Mouse (Mus musculus) adrenal gland, postnatal 14 days (tissue): Measurements from ENCODE around the gene Gm47996. TPM values are rescaled to one million over a fixed set of nuclear protein-coding genes. Genes with fewer than 3 reads are reported as not detected.
A peak's percentile ranks its signal among the peaks of the same experiment; 100 is the strongest.
"Not testable (repeated sequence)": the region's sequence is repeated elsewhere in the genome, so short reads cannot be mapped to it uniquely, and the experiment has no call there.

ENCODE experiments used
- DNase-seq: peaks from one replicate; pipeline ENCODE4 v3.0.0; 2021; ENCODE audit warnings: mixed read lengths
- long read RNA-seq, 2 experiments: library from polyadenylated mRNA; stranded (forward); transcript quantifications; one replicate each; pipeline ENCODE4 v2.0.0; 2021
- total RNA-seq: library from RNA; stranded (reverse); gene quantifications from 2 replicates; pipeline ENCODE4 v1.2.3, GENCODE M21; 2021

The Gm47996 gene
- total RNA-seq, result not detected in 2 replicates
- long read RNA-seq, experiment 1, result 0 reads
- long read RNA-seq, experiment 2, result 0 reads

- not testable (repeated sequence) for DNase-seq
Observed at GRCm38 (mm10) chr1:151209824-151210355, at the start of gene Gm47996. Gm47996 (plus strand) TSS chr1:151210131.

- no peak for DNase-seq
Observed at GRCm38 (mm10) chr1:151166031-151166430, 43.9 kb upstream of the Gm47996 start.

- DNase-seq, result no peak
Observed at GRCm38 (mm10) chr1:151167297-151168047, 42.5 kb upstream of the Gm47996 start.

GRCm38 (mm10) chr1:151168637-151169036, 41.3 kb upstream of the Gm47996 start:
- DNase-seq, result no peak

- DNase-seq, result peak; percentile 12
Observed at GRCm38 (mm10) chr1:151171572-151172461, 38.1 kb upstream of the Gm47996 start.

GRCm38 (mm10) chr1:151177030-151177936, 32.6 kb upstream of the Gm47996 start:
- DNase-seq, result peak; percentile 32

- DNase-seq, result no peak
Observed at GRCm38 (mm10) chr1:151177937-151178271, 32.0 kb upstream of the Gm47996 start.

GRCm38 (mm10) chr1:151178505-151179083, 31.3 kb upstream of the Gm47996 start:
- no peak for DNase-seq

- DNase-seq, result no peak
Observed at GRCm38 (mm10) chr1:151180167-151180566, 29.8 kb upstream of the Gm47996 start.

GRCm38 (mm10) chr1:151182266-151182665, 27.7 kb upstream of the Gm47996 start, which contains the start of gene Gm47985:
Gm47985 (plus strand) TSS chr1:151182537.
- not testable (repeated sequence) for DNase-seq

GRCm38 (mm10) chr1:151186186-151186585, 23.7 kb upstream of the Gm47996 start:
- DNase-seq, result not testable (repeated sequence)

- DNase-seq, result not testable (repeated sequence)
Observed at GRCm38 (mm10) chr1:151186879-151187424, 23.0 kb upstream of the Gm47996 start.

- no peak for DNase-seq
Observed at GRCm38 (mm10) chr1:151188469-151188868, 21.5 kb upstream of the Gm47996 start.

GRCm38 (mm10) chr1:151192075-151192474, 17.9 kb upstream of the Gm47996 start, which contains the start of gene Gm8947:
Gm8947 (plus strand) TSS chr1:151192376.
- not testable (repeated sequence) for DNase-seq

GRCm38 (mm10) chr1:151192739-151193138, 17.2 kb upstream of the Gm47996 start:
- not testable (repeated sequence) for DNase-seq

- not testable (repeated sequence) for DNase-seq
Observed at GRCm38 (mm10) chr1:151195986-151196385, 13.9 kb upstream of the Gm47996 start.

GRCm38 (mm10) chr1:151196690-151197089, 13.2 kb upstream of the Gm47996 start:
- not testable (repeated sequence) for DNase-seq

GRCm38 (mm10) chr1:151198120-151198519, 11.8 kb upstream of the Gm47996 start, which contains the start of gene Gm47995:
Gm47995 (plus strand) TSS chr1:151198448.
- DNase-seq, result not testable (repeated sequence)

GRCm38 (mm10) chr1:151200620-151201019, 9.3 kb upstream of the Gm47996 start:
- DNase-seq, result not testable (repeated sequence)

- not testable (repeated sequence) for DNase-seq
Observed at GRCm38 (mm10) chr1:151202771-151203170, 7.2 kb upstream of the Gm47996 start.

- DNase-seq, result not testable (repeated sequence)
Observed at GRCm38 (mm10) chr1:151203818-151204217, 6.1 kb upstream of the Gm47996 start, which contains the start of gene 3110040M04Rik. 3110040M04Rik (plus strand) TSS chr1:151204121.
